Mouse (Mus musculus): ENCODE measurements around the gene Pptc7.
A peak's percentile ranks its signal among the peaks of the same experiment; 100 is the strongest.

Pptc7 gene

GRCm38 (mm10) chr5:122330269-122330668, 46.1 kb downstream of the Pptc7 start:
- DNase-seq (ENCODE audit: low read depth) = no peak

GRCm38 (mm10) chr5:122334682-122335081, 50.5 kb downstream of the Pptc7 start:
- DNase-seq (ENCODE audit: low read depth) = no peak

DNA sequence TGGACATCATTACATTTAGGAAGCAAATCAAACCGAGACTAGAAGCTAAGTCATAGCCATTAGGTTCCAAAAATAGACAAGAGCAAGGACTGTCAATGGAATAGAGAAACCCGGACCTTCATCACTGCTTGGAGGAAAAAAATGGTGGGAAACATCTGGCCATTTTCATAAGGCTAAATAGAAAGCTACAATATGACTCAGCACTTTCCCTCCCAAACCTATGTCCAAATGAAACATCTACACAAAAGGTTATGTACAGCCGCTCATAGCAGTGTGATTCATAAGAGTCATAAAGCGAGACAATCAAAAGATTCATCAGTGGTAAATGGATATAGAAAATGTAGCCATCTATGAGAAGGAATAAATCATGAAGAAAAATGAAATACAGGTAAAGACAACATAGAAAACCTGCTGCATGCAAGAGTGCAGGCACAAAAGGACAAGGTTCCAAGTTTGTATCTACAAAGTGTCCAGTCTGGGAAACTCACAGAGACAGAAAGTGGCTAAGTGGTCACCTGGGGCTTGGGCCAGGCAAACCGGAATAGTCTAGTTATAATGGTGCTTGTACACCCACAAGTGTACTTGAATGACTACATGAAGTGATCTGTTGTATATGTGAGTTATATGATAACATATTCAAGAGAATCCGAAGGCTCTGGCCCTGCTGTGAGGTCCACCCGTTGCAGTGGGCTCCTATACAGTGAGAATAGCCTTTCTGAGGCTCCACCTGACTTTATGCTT, 52.6 kb downstream of the Pptc7 start:
- no peak for DNase-seq (ENCODE audit: low read depth)

DNA sequence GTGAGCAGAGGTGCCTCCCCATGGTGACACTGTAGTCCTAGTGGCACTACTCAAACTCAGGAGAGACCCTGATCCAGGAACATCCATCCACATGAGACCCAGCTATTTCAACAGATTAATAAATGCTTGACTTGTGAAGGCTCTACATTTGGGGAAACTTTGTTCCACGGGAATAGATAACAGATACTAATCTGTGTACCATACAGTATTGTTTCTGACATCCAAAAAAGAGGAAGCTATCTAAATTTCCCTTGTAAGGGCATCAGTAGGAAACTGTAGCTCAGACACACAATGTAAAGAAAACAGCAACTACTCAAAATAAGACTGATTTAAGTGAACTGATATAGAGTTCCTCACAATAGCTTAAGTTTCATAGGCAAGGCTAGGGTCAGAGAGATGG, 58.7 kb downstream of the Pptc7 start:
- no peak for DNase-seq (ENCODE audit: low read depth)

- no peak for DNase-seq (ENCODE audit: low read depth)
Observed at GRCm38 (mm10) chr5:122343768-122344167, 59.6 kb downstream of the Pptc7 start.

DNA sequence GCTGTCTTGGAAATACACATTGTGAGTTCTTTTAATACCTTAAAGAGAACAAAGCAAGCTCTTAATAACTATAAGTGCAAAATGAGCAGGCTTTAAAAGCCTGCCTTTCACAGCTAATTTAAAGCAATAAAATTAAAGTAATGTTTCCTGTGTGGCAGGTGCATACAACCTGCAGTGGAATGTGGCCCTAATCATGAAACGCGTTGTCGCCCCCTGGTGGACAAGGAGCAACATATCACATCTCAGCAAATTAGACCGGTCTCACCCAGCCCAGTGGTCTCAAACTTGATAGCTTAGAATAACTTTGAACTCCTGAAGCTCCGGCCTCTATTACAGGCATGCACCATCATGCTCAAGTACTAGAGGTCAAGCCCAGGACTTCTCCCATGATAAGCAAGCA, 60.1 kb downstream of the Pptc7 start:
- DNase-seq (ENCODE audit: low read depth) = peak; percentile 74

DNA sequence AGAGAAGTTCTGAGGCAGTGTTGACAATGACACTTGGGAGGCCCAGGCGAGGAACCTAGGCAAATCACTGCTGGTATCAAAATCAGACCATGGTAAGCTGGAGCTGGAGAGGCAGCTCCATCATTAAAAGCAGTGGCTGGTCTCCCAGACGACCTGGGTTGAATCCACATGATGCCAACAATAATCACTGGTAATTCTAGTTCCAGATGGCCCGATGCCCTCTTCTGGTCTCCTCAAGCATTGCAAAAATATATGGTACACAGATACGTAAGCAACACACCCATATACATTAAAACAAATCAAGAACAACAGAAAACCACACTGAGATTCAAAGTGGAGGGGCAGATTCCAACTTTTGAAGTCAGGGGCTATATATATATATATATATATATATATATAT, 61.6 kb downstream of the Pptc7 start:
- DNase-seq (ENCODE audit: low read depth) = no peak

- DNase-seq (ENCODE audit: low read depth) = peak; percentile 100
Observed at GRCm38 (mm10) chr5:122353807-122354491, 69.8 kb downstream of the Pptc7 start, which contains the start of the genes Rad9b and Vps29. Rad9b (minus strand) TSS chr5:122354233. Vps29 (plus strand) TSS chr5:122354369.

DNA sequence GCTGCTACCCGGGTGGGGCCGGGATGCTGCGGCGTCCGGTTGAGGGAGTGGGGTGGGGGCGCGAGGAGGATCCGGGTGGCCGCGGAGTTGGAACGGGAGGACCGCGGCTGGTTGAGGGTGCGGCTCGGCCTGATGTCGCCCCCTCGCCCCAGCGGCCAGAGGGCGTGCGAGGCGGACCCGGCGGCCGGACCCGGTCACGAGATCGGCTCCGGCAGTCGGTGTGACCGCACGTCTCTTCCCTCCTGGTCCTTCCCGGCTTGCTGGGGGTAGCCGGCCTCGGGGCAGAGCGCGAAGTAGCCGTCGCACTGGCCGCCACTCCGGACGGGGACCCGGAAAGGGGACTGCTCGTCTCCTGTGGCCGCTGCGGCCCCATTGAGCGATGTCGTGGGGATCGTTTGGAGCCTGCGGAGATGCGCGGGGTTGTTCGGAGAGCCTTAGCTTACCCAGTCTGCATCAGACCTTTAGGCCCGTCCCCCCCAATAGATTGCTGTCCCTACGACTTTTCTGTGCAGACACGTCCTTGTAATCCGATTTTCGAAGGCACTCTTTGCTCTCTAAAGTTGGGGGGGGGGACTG, 70.4 kb downstream of the Pptc7 start:
- no peak for DNase-seq (ENCODE audit: low read depth)

DNA sequence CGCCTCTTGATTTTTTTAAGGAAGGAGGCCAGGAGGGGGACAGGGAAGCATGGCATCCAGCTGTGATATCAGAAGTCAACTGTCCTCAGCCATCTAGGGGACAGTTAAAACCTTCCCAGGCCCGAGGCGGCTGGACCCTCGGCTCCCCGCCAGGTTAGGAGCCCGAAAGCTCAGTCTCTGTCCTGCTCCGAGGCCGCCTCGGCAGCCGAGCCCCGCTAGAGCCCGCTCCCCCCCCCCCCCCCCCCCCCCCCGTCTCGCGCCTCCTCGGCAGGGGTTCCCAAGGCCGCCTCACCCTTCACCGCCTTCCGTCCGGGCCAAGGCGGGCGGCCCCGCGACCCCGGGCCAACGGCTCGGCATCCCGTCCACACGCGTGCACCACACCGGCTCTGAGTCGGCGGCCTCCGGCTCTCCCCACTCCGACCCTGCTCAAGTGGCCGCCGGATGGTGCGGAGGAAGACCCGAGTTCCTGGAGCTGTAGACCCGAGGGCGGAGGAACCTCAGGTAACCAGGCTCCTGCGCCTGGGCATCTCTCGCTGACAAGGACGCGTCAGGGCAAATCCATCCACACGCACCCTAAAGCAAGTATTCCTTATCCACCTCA, 87.5 kb downstream of the Pptc7 start, which contains the start of gene Gpn3:
TSS of gene Gpn3 (plus strand) at position 286 of the 601 bp plus-strand sequence.
- no peak for DNase-seq (ENCODE audit: low read depth)

DNA sequence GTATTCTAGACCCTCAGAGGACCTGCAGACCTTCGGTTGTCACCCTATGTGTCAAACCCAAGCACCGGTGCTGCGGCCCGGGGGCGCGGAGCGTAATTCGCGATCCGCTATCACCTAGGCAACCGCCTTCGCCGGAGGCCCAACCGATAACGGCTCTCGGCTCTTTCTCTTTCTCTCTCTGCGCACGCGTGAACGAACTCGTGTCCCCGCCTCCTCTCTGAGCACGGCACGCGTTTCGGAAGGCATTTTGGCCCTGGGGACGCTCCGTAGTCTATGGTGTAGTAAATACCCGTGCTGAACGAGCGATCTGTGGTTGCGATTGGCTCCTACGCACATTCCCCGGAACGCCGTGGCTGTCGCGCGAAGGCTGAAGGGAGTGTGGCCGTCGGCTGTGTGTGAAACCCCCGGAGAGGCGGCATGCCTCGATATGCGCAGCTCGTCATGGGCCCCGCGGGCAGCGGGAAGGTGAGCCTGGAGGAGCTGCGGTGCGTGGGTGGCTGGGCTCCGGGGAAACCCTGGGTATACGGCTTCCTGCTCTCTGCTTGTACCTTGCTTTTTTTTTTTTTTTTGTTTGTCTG, 88.1 kb downstream of the Pptc7 start, which contains the start of gene Fam216a:
TSS of gene Fam216a (minus strand) at position 173 of the 578 bp plus-strand sequence.
- DNase-seq (ENCODE audit: low read depth) = peak; percentile 100

- no peak for DNase-seq (ENCODE audit: low read depth)
Observed at GRCm38 (mm10) chr5:122372878-122373277, 88.7 kb downstream of the Pptc7 start.
